Mouse (Mus musculus) erythroid progenitor cell, adult 5-6 weeks (primary cell): ENCODE data around the gene Tbl3. TPM values are rescaled to one million over a fixed set of nuclear protein-coding genes. Genes with fewer than 3 reads are reported as not detected.
A peak's percentile ranks its signal among the peaks of the same experiment; 100 is the strongest.
"Not testable (repeated sequence)": the region's sequence is repeated elsewhere in the genome, so short reads cannot be mapped to it uniquely, and the experiment has no call there.

ENCODE experiments used
- ATAC-seq: replicated peaks from 2 replicates; pipeline ENCODE4 v1.8.0; 2016; ENCODE audit warnings: moderate number of reproducible peaks, mild to moderate bottlenecking, moderate TSS enrichment, inconsistent platforms; ENCODE audit not compliant: poor library complexity, low FRiP score, severe bottlenecking
- total RNA-seq, 2 experiments: library from RNA; stranded (forward) in 1 of 2; stranded (reverse) in 1 of 2; fragments of 150-400 nt in 1 of 2; fragments of 186-747, 209-891 nt in 1 of 2; gene quantifications; 2 replicates each; pipeline versions ENCODE4 v1.2.3 to v1.2.4; 2015 to 2017; ENCODE audit warnings: low replicate concordance in 2 of 2

The Tbl3 gene
- total RNA-seq, 2 experiments from 2014 or later, result 4.8 to 10.1 TPM

- no peak for ATAC-seq
Measured at GRCm38 (mm10) chr17:24729067-24729466, 21.6 kb upstream of the Tbl3 start.

DNA sequence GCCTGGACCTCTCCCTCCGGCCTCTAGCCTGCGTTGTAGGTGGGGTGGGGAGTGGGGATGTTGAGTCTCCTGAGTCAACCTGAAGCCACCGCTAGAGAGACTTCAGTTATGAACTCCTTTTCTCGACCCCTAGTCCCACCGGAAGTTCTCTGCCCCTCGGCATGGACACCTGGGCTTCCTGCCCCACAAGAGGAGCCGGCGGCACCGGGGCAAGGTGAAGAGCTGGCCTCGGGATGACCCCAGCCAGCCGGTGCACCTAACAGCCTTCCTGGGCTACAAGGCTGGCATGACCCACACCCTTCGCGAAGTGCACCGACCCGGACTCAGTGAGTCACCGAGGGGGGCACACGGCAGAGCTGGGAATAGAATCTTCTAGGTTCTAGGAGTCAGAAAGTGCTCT lies 20.7 kb upstream of the Tbl3 start:
- ATAC-seq, result no peak

GRCm38 (mm10) chr17:24727618-24728017 lies 20.2 kb upstream of the Tbl3 start, which contains the start of gene Rpl3l:
Gene Rpl3l (plus strand): TSS chr17:24727820.
- no peak for ATAC-seq

DNA sequence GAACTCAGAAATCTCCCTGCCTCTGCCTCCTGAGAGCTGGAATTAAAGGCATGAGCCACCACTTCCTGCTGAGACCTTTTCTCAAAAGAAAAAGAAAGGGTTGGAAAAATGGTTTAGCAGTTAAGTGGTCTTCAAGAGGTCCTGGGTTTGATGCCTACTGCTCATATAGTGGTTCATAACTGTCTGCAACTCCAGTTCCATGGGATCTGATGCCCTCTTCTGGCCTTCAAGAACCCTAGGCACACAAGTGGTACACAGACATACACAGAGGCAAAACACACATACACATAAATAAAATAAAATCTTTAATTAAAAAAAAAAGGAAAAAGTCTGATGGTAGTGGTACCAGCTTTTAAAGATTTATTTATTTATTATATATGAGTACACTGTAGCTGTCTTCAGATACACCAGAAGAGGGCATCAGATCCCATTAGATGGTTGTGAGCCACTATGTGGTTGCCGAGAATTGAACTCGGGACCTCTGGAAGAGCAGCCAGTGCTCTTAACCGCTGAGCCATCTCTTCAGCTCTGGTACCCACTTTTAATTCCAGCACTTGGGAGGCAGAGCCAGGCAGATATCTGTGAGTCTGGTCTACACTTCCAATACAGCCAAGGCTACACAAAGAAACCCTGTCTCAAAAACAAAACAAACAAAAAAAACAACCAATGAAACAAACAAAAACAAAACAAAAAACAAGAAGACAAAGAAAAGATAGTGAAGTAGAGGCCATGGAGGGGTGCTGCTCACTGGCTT lies 18.4 kb upstream of the Tbl3 start:
- no peak for ATAC-seq

DNA sequence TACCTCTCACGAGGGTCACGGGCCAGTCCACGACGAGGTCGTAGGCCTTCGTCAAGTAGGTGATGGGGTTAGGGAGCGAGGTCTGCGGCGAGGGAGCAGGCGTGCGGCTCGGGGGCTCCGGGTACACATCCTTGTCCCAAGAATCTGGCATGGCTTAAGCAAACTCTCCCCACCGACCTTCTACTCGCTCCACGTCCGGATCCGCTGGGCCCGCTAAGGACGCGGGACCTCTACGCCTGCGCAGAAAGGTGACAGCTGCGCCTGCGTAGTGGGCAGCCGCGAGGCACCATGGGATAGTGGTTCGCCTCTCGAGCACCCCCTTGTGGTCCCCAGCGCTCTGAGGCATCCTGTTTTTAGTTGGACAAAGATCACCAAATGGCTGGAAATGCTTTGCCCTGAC lies 16.7 kb upstream of the Tbl3 start, which contains the start of gene Ndufb10:
Ndufb10 (minus strand) TSS at position 295 of the 400 bp plus-strand sequence.
- ATAC-seq, result peak; percentile 83

GRCm38 (mm10) chr17:24723881-24724180 lies 16.4 kb upstream of the Tbl3 start:
- peak; percentile 48 for ATAC-seq

- no peak for ATAC-seq
Measured at GRCm38 (mm10) chr17:24723122-24723880, 15.8 kb upstream of the Tbl3 start.

- ATAC-seq, result no peak
Measured at GRCm38 (mm10) chr17:24722220-24722924, 14.9 kb upstream of the Tbl3 start.

- not testable (repeated sequence) for ATAC-seq
Measured at GRCm38 (mm10) chr17:24721383-24721955, 14.0 kb upstream of the Tbl3 start.

- ATAC-seq, result not testable (repeated sequence)
Measured at GRCm38 (mm10) chr17:24720616-24721015, 13.2 kb upstream of the Tbl3 start.

- peak; percentile 92 for ATAC-seq
Measured at GRCm38 (mm10) chr17:24719494-24720222, 12.2 kb upstream of the Tbl3 start.

DNA sequence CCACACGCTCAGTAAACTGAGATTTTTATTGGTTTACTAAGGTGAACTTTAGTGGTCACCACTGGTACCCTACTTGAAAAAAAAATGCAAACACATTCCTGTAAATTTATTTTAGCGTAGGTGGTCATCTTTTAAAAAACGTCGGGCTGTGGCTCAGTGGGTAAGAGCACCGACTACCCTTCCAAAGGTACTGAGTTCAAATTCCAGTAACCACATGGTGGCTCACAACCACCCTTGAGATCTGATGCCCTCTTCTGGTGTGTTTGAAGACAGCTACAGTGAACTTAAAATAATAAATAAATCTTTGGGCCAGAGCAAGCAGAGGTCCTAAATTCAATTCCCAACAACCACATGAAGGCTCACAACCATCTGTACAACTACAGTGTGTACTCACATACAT lies 11.5 kb upstream of the Tbl3 start:
- ATAC-seq, result not testable (repeated sequence)

DNA sequence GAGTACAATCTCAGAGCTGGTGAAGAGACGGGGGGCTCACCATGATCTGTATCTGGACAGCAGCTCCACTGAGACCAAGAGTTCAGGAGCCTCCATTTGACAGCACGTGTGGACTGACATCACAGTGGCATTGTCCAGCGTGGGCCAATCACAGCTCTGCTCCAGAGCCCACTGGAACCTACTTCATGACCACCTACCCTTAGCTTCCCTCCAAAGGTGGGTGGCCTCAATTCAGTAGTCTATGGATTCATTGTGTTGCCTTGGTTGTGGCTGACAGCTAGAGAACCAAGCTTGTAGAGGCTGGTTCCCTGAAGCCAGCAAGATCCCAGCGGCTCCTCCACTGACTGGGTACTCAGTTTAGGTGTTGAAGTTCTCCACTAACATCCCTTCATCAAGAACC lies 10.5 kb upstream of the Tbl3 start, which contains the start of the genes Rnf151 and Rps2:
Rnf151 (minus strand) TSS at position 121 of the 400 bp plus-strand sequence.
Rps2 (plus strand) TSS at position 174 of the 400 bp plus-strand sequence.
- no peak for ATAC-seq

DNA sequence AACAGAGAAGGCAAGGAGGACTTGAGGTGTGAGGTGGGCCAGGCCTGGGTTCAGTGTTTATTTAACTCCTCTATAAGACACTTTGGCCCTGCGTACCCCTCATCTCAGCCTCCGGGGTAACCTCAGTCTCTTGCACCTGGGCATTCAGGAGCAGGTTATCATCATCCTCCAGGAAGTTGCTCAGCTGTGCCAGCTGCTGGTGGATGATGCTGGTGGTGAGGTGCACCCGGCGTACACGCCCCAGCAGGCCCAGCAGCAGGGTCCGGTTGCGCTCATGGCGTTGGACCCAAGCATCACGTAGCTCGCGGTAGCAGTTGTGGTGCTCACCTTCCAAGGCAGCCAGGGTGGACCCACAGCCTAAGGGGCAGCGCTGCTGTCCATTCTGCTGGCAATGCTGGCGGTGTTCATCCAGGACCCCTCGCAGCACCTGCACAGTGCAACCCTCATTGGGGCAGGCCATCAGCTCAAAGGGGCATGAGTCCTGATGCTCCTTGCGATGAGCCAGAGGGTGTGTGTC lies 8.8 kb upstream of the Tbl3 start:
- no peak for ATAC-seq

- ATAC-seq, result no peak
Measured at GRCm38 (mm10) chr17:24715556-24715955, 8.1 kb upstream of the Tbl3 start.

- ATAC-seq, result no peak
Measured at GRCm38 (mm10) chr17:24708646-24709045, 1.2 kb upstream of the Tbl3 start.

DNA sequence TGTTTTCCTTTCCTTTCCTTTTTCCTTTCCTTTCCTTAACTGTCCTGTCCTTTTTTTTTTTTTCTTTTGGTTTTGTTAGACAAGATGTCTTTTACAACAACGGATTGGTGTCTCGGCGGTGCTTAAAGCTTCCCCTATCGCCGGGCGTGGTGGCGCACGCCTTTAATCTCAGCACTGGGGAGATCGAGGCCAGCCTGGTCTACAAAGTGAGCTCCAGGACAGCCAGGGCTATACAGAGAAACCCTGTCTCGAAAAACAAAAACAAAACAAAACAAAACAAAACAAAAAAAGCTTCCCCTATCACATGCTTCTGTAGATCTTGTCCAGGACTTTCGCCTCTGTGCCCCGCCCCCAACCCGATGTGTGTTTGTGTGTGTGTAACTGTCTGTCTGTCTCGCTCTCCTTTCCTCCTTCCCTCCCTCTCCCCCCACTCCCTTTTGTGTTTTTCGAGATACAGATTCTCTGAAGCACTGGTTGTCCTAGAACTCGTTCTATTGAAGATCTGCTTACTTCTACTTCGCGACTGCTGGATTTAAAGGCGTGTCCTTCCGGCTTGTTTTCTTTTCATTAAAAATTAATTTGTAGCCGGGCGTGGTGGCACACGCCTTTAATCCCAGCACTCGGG lies 453 bp upstream of the Tbl3 start:
- peak; percentile 57 for ATAC-seq

GRCm38 (mm10) chr17:24705821-24706220 lies 1.6 kb downstream of the Tbl3 start:
- ATAC-seq, result no peak

- no peak for ATAC-seq
Measured at GRCm38 (mm10) chr17:24701251-24701650, 6.2 kb downstream of the Tbl3 start.
